Comparison of ENCODE assay signal across 20 mouse cellular contexts in the genomic region with DNA sequence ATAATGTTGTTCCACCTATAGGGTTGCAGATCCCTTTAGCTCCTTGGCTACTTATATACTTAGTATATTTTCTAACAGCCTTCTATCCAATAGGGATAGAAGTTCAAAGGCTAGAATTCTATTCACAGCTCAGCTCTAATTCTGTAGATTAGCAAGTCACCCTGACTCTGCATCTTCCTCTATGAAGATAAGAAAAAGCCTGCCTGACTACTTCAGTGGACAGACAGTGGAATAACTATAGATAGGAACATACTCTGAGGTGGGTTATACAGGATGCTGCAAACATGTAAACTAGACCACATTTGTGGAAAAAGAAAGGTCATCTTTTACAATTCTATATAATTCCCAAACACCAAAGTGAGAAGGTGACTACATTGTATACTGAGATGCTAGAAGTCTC.
"Had no signal": no experiment of that assay in that cellular context is flagged by ENCODE, and none has a peak within 500 bp of the region (broad histone marks: within the 10 kb centered on the region; RNA-seq: fewer than 3 reads in every experiment).

No protein-coding gene starts in this region.

- DNase-seq: kidney, adult 11 months; kidney, adult 8-10 months; kidney, postnatal 10 days; kidney, postnatal 4 days; lung, adult 2 months; retina, postnatal 1 day; right cerebral cortex, postnatal 25 days; spleen, adult 18-20 months; thymus, adult 18-20 months; thymus, postnatal 36 days had no signal

- H3K4me2 ChIP-seq: intestine, embryonic 15.5 days; kidney, embryonic 15.5 days; limb, embryonic 13.5 days; midbrain, embryonic 12.5 days; neural tube, embryonic 13.5 days had no signal

- H3K4me3 ChIP-seq: intestine, embryonic 15.5 days; kidney, embryonic 15.5 days; limb, embryonic 10.5 days; limb, embryonic 13.5 days; megakaryocyte, embryonic 14.5 days; midbrain, embryonic 12.5 days; myocyte; neural tube, embryonic 13.5 days had no signal

- H3K27ac ChIP-seq: intestine, embryonic 15.5 days; kidney, embryonic 15.5 days; limb, embryonic 10.5 days; limb, embryonic 13.5 days; macrophage; midbrain, embryonic 12.5 days; neural tube, embryonic 13.5 days had no signal

- H3K4me1 ChIP-seq: intestine, embryonic 15.5 days; limb, embryonic 10.5 days; limb, embryonic 13.5 days; midbrain, embryonic 12.5 days; neural tube, embryonic 13.5 days had no signal

- H3K9me3 ChIP-seq: intestine, embryonic 15.5 days; kidney, embryonic 15.5 days; limb, embryonic 10.5 days; limb, embryonic 13.5 days; megakaryocyte, embryonic 14.5 days; midbrain, embryonic 12.5 days; neural tube, embryonic 13.5 days had no signal

- ATAC-seq: intestine, embryonic 15.5 days; midbrain, embryonic 16.5 days had no signal

- H3K36me3 ChIP-seq: intestine, embryonic 15.5 days; kidney, embryonic 15.5 days; limb, embryonic 10.5 days; limb, embryonic 13.5 days; midbrain, embryonic 12.5 days; neural tube, embryonic 13.5 days had no signal

- H3K9ac ChIP-seq: intestine, embryonic 15.5 days; kidney, embryonic 15.5 days; limb, embryonic 13.5 days; midbrain, embryonic 12.5 days; neural tube, embryonic 13.5 days had no signal

- H3K27me3 ChIP-seq: intestine, embryonic 15.5 days; kidney, embryonic 15.5 days; limb, embryonic 13.5 days; megakaryocyte, embryonic 14.5 days; midbrain, embryonic 12.5 days; neural tube, embryonic 13.5 days had no signal
